Mouse (Mus musculus): ENCODE measurements around the gene Mif.
"Not testable (repeated sequence)": the region's sequence is repeated elsewhere in the genome, so short reads cannot be mapped to it uniquely, and the experiment has no call there.

The Mif gene

GRCm38 (mm10) chr10:75859786-75860470, at the start of gene Mif:
Gene Mif (minus strand): TSS chr10:75860240.
- peak; percentile 91 for DNase-seq (ENCODE audit: low spot score)

- no peak for DNase-seq (ENCODE audit: low spot score)
Observed at GRCm38 (mm10) chr10:75906882-75907281, 46.8 kb upstream of the Mif start.

- no peak for DNase-seq (ENCODE audit: low spot score)
Observed at GRCm38 (mm10) chr10:75904391-75904790, 44.4 kb upstream of the Mif start.

- no peak for DNase-seq (ENCODE audit: low spot score)
Observed at GRCm38 (mm10) chr10:75898846-75899245, 38.8 kb upstream of the Mif start.

GRCm38 (mm10) chr10:75898039-75898564, 38.1 kb upstream of the Mif start:
- DNase-seq (ENCODE audit: low spot score), result no peak

- peak; percentile 46 for DNase-seq (ENCODE audit: low spot score)
Observed at GRCm38 (mm10) chr10:75897373-75897772, 37.3 kb upstream of the Mif start.

- DNase-seq (ENCODE audit: low spot score), result no peak
Observed at GRCm38 (mm10) chr10:75896208-75896607, 36.2 kb upstream of the Mif start.

- DNase-seq (ENCODE audit: low spot score), result no peak
Observed at GRCm38 (mm10) chr10:75895730-75896129, 35.7 kb upstream of the Mif start.

- no peak for DNase-seq (ENCODE audit: low spot score)
Observed at GRCm38 (mm10) chr10:75894601-75895000, 34.6 kb upstream of the Mif start.

GRCm38 (mm10) chr10:75893089-75893750, 33.2 kb upstream of the Mif start, which contains the start of gene Derl3:
Gene Derl3 (plus strand): TSS chr10:75893413.
- peak; percentile 91 for DNase-seq (ENCODE audit: low spot score)

GRCm38 (mm10) chr10:75889406-75890153, 29.5 kb upstream of the Mif start:
- DNase-seq (ENCODE audit: low spot score), result no peak

GRCm38 (mm10) chr10:75887504-75887903, 27.5 kb upstream of the Mif start:
- not testable (repeated sequence) for DNase-seq (ENCODE audit: low spot score)

GRCm38 (mm10) chr10:75884742-75885141, 24.7 kb upstream of the Mif start:
- DNase-seq (ENCODE audit: low spot score), result no peak

- no peak for DNase-seq (ENCODE audit: low spot score)
Observed at GRCm38 (mm10) chr10:75883232-75883552, 23.2 kb upstream of the Mif start.

- no peak for DNase-seq (ENCODE audit: low spot score)
Observed at GRCm38 (mm10) chr10:75882433-75883231, 22.6 kb upstream of the Mif start.

- no peak for DNase-seq (ENCODE audit: low spot score)
Observed at GRCm38 (mm10) chr10:75881578-75882432, 21.8 kb upstream of the Mif start.

GRCm38 (mm10) chr10:75880771-75881577, 20.9 kb upstream of the Mif start:
- DNase-seq (ENCODE audit: low spot score), result no peak

- DNase-seq (ENCODE audit: low spot score), result no peak
Observed at GRCm38 (mm10) chr10:75880351-75880750, 20.3 kb upstream of the Mif start.

- DNase-seq (ENCODE audit: low spot score), result no peak
Observed at GRCm38 (mm10) chr10:75878836-75879235, 18.8 kb upstream of the Mif start.

- DNase-seq (ENCODE audit: low spot score), result no peak
Observed at GRCm38 (mm10) chr10:75873543-75874170, 13.6 kb upstream of the Mif start.

Measured in spleen, adult 12 weeks (tissue).